Mouse (Mus musculus) midbrain, embryonic 14.5 days (tissue): Measurements from ENCODE around the gene Fer. TPM values are rescaled to one million over a fixed set of nuclear protein-coding genes. Genes with fewer than 3 reads are reported as not detected.

Experiments
- ATAC-seq: fragments of 200-750 bp; cut with Nextera tagmentation; 2 replicates; pipeline ENCODE4 v1.8.0; 2017; ENCODE audit warnings: moderate number of reproducible peaks, moderate library complexity; ENCODE audit not compliant: low FRiP score, low TSS enrichment
- DNase-seq: peaks from one replicate; pipeline ENCODE4 v3.0.0-alpha.2; 2015
- H3K27ac ChIP-seq: fragments of 300-500 bp; sonication (generic); replicated peaks from 2 replicates; pipeline ENCODE4 v1.5.1; 2014; ENCODE audit warnings: mild to moderate bottlenecking, low read depth, low read length, moderate library complexity
- H3K27me3 ChIP-seq: fragments of 300-500 bp; sonication (generic); 2 replicates; pipeline ENCODE4 v1.6.1; 2014; ENCODE audit warnings: low read length, control low read depth, mixed read lengths; ENCODE audit not compliant: control insufficient read depth, insufficient read depth
- H3K36me3 ChIP-seq: fragments of 300-500 bp; sonication (generic); 2 replicates; pipeline ENCODE4 v1.6.1; 2014; ENCODE audit warnings: low read length, control low read depth; ENCODE audit not compliant: control insufficient read depth, insufficient read depth
- H3K4me1 ChIP-seq: fragments of 300-500 bp; sonication (generic); 2 replicates; pipeline ENCODE4 v1.6.1; 2014; ENCODE audit warnings: mild to moderate bottlenecking, antibody characterized with exemption, low read length, control low read depth; ENCODE audit not compliant: control insufficient read depth, insufficient read depth
- H3K4me2 ChIP-seq: fragments of 300-500 bp; sonication (generic); 2 replicates; pipeline ENCODE4 v1.6.1; 2014; ENCODE audit warnings: mild to moderate bottlenecking, low read length, moderate library complexity
- H3K4me3 ChIP-seq: fragments of 300-500 bp; sonication (generic); replicated peaks from 2 replicates; pipeline ENCODE4 v1.5.1; 2014; ENCODE audit warnings: low read depth, low read length
- H3K9ac ChIP-seq: fragments of 300-500 bp; sonication (generic); replicated peaks from 2 replicates; pipeline ENCODE4 v1.6.1; 2014; ENCODE audit warnings: mild to moderate bottlenecking, low read length, moderate library complexity
- H3K9me3 ChIP-seq: fragments of 300-500 bp; sonication (generic); 2 replicates; pipeline ENCODE4 v1.6.1; 2016; ENCODE audit warnings: low read length, control low read depth, mixed read lengths; ENCODE audit not compliant: control insufficient read depth
- WGBS: fragments of 180-500 bp; shearing (Covaris S2); extraction: QIAGEN DNeasy Blood & Tissue Kit; methylation state at CpG from one replicate; pipeline ENCODE4 v1.1.7; 2014; 5-methylcytosine and 5-hydroxymethylcytosine counted together
- polyA plus RNA-seq: library from polyadenylated mRNA; unstranded; fragments of >200 nt; fragmentation: Nextera tagmentation; extraction: Ambion mirVana; gene quantifications from 2 replicates; pipeline ENCODE4 v1.2.1, GENCODE M21; 2014

Fer gene
- polyA plus RNA-seq, 1 experiment from 2014 or later: 39.5 TPM

- H3K4me2 ChIP-seq: peak overlapping the region; percentile 61
- H3K9me3 ChIP-seq: no peaks in the 10 kb centered on the region
- DNase-seq (no peak), ATAC-seq (peak; percentile 19; the same call in 1 of the 2 replicates)
- peak overlapping the region; percentile 80; the same call in 1 of the 2 replicates for H3K9ac ChIP-seq
- H3K27ac ChIP-seq: peak overlapping the region; percentile 73; the same call in 1 of the 2 replicates
- H3K4me3 ChIP-seq: peak overlapping the region; percentile 64
- WGBS: 90% methylated on average over 9 of the region's 9 CpGs
- no peaks in the 10 kb centered on the region for H3K36me3 ChIP-seq
- H3K4me1 ChIP-seq: no peaks in the 10 kb centered on the region
- no peaks in the 10 kb centered on the region for H3K27me3 ChIP-seq
Measured at GRCm38 (mm10) chr17:63850016-63850415, 12.8 kb upstream of the Fer start.

- ATAC-seq: no peak
Measured at GRCm38 (mm10) chr17:63857023-63857544, 5.8 kb upstream of the Fer start.

GRCm38 (mm10) chr17:63860988-63861387, 1.9 kb upstream of the Fer start:
- peaks cover 5% of the 10 kb centered on the region for H3K4me1 ChIP-seq
- H3K9me3 ChIP-seq: no peaks in the 10 kb centered on the region
- 54% methylated on average over 4 of the region's 4 CpGs for WGBS
- no peak overlapping the region for H3K27ac ChIP-seq
- no peaks in the 10 kb centered on the region for H3K27me3 ChIP-seq
- no peak overlapping the region for H3K4me2 ChIP-seq
- no peak overlapping the region for H3K4me3 ChIP-seq
- H3K9ac ChIP-seq: no peak overlapping the region
- DNase-seq: peak; percentile 72
- no peak for ATAC-seq
- no peaks in the 10 kb centered on the region for H3K36me3 ChIP-seq

More at GRCm38 (mm10) chr17:63857023-63857544, 5.8 kb upstream of the Fer start:
- DNase-seq: no peak
- no peaks in the 10 kb centered on the region for H3K4me1 ChIP-seq
- no peak overlapping the region for H3K9ac ChIP-seq
- H3K27ac ChIP-seq: no peak overlapping the region
- H3K4me3 ChIP-seq: no peak overlapping the region
- WGBS: 91% methylated on average over 7 of the region's 7 CpGs
- no peaks in the 10 kb centered on the region for H3K36me3 ChIP-seq
- no peak overlapping the region for H3K4me2 ChIP-seq
- H3K9me3 ChIP-seq: no peaks in the 10 kb centered on the region
- H3K27me3 ChIP-seq: no peaks in the 10 kb centered on the region

- Histone ChIP-seq H3K36me3 (no peaks in the 10 kb centered on the region), H3K4me2 (peak overlapping the region; percentile 93), H3K27ac (no peak overlapping the region), H3K27me3 (no peaks in the 10 kb centered on the region), H3K9me3 (no peaks in the 10 kb centered on the region), H3K4me1 (peaks cover 5% of the 10 kb centered on the region), H3K4me3 (peak overlapping the region; percentile 92; the same call in 1 of the 2 replicates), H3K9ac (no peak overlapping the region)
- WGBS: 76% methylated on average over 3 of the region's 3 CpGs
- DNase-seq (no peak), ATAC-seq (no peak)
Measured at GRCm38 (mm10) chr17:63862399-63862798, 463 bp upstream of the Fer start.

- peak within 1 kb of the TSS; percentile 96 for H3K9ac ChIP-seq
- H3K4me1 ChIP-seq: peaks cover 5% of the 10 kb centered on the region
- H3K27me3 ChIP-seq: no peaks in the 10 kb centered on the region
- WGBS: under 1% methylated on average over 53 of the region's 55 CpGs
- H3K36me3 ChIP-seq: no peaks in the 10 kb centered on the region
- H3K4me3 ChIP-seq: peak within 1 kb of the TSS; percentile 92
- DNase-seq (peak; percentile 99), ATAC-seq (peak; percentile 100)
- peak within 1 kb of the TSS; percentile 93 for H3K4me2 ChIP-seq
- H3K9me3 ChIP-seq: no peaks in the 10 kb centered on the region
- H3K27ac ChIP-seq: peak within 1 kb of the TSS; percentile 94
Measured at GRCm38 (mm10) chr17:63863647-63864149, 836 bp downstream of the Fer start, which contains the start of gene A930002H24Rik. A930002H24Rik (minus strand) TSS chr17:63863791.

- H3K4me2 ChIP-seq: peak overlapping the region; percentile 67
- ATAC-seq (peak; percentile 76), DNase-seq (peak; percentile 72)
- peak overlapping the region; percentile 96 for H3K9ac ChIP-seq
- peak overlapping the region; percentile 94 for H3K27ac ChIP-seq
- H3K27me3 ChIP-seq: no peaks in the 10 kb centered on the region
- H3K9me3 ChIP-seq: no peaks in the 10 kb centered on the region
- WGBS: under 1% methylated on average over 36 of the region's 48 CpGs
- peaks cover 5% of the 10 kb centered on the region for H3K4me1 ChIP-seq
- peak overlapping the region; percentile 92 for H3K4me3 ChIP-seq
- no peaks in the 10 kb centered on the region for H3K36me3 ChIP-seq
Measured at GRCm38 (mm10) chr17:63864171-63864571, 1.3 kb downstream of the Fer start.

GRCm38 (mm10) chr17:63871773-63872172, 8.9 kb downstream of the Fer start:
- Histone ChIP-seq H3K4me3 (no peak overlapping the region), H3K4me1 (no peaks in the 10 kb centered on the region), H3K4me2 (no peak overlapping the region), H3K27me3 (no peaks in the 10 kb centered on the region), H3K9me3 (no peaks in the 10 kb centered on the region), H3K27ac (no peak overlapping the region), H3K9ac (no peak overlapping the region), H3K36me3 (no peaks in the 10 kb centered on the region)
- DNase-seq: no peak
- 95% methylated on average over 7 of the region's 7 CpGs for WGBS
- no peak for ATAC-seq

- Histone ChIP-seq H3K9ac (no peak overlapping the region), H3K27ac (no peak overlapping the region), H3K36me3 (no peaks in the 10 kb centered on the region), H3K4me2 (no peak overlapping the region), H3K4me1 (no peaks in the 10 kb centered on the region), H3K4me3 (no peak overlapping the region), H3K9me3 (no peaks in the 10 kb centered on the region), H3K27me3 (no peaks in the 10 kb centered on the region)
- WGBS: 76% methylated on average over 4 of the region's 4 CpGs
- ATAC-seq: no peak
- peak; percentile 13 for DNase-seq
Measured at GRCm38 (mm10) chr17:63878889-63879288, 16.0 kb downstream of the Fer start.

GRCm38 (mm10) chr17:63880009-63880408, 17.1 kb downstream of the Fer start:
- no peak overlapping the region for H3K27ac ChIP-seq
- no peak for DNase-seq
- no peaks in the 10 kb centered on the region for H3K9me3 ChIP-seq
- H3K9ac ChIP-seq: no peak overlapping the region
- H3K4me1 ChIP-seq: no peaks in the 10 kb centered on the region
- no peak overlapping the region for H3K4me3 ChIP-seq
- ATAC-seq: no peak
- H3K4me2 ChIP-seq: no peak overlapping the region
- no peaks in the 10 kb centered on the region for H3K36me3 ChIP-seq
- WGBS: 82% methylated on average over 4 of the region's 4 CpGs
- no peaks in the 10 kb centered on the region for H3K27me3 ChIP-seq
